In genomic region chr8:117562445-117563014, GRCm38 (mm10) we compare ENCODE assay signal across 9 mouse cellular contexts.
DNase-seq lines count a peak whose midpoint lies in the region; ATAC-seq and TF ChIP-seq lines count a peak whose summit lies in the region.
"Had no signal": no experiment of that assay in that cellular context is flagged by ENCODE, and none has a peak within 500 bp of the region (broad histone marks: within the 10 kb centered on the region; RNA-seq: fewer than 3 reads in every experiment).

No protein-coding gene starts in this region.

- H3K9ac ChIP-seq in liver, embryonic 12.5 days: no peak overlapping the region
- H3K9ac ChIP-seq in neural tube, embryonic 13.5 days: no peak overlapping the region

- DNase-seq in liver: no peak
- DNase-seq in forebrain, embryonic 10.5 days (ENCODE audit: extremely low spot score, low spot score): peak; percentile 20
- DNase-seq in large intestine, adult 2 months (ENCODE audit: low read depth, low spot score): peak; percentile 43
- DNase-seq in cerebellum, adult 2 months: no peak
- DNase-seq in adrenal gland, postnatal 4 days (ENCODE audit: low spot score in 2 of 2): no peak
- no peak for DNase-seq in frontal cortex, postnatal 10 days (ENCODE audit: low spot score in 2 of 2)

- WGBS in liver, embryonic 12.5 days (ENCODE audit: insufficient replicate concordance): 50% methylated on average over 16 of the region's 16 CpGs
- WGBS in forebrain, embryonic 10.5 days: 33% methylated on average over 16 of the region's 16 CpGs
- WGBS in large intestine, adult 2 months: 29% methylated on average over 16 of the region's 16 CpGs
- 48% methylated on average over 16 of the region's 16 CpGs for WGBS in neural tube, embryonic 13.5 days
- 30% methylated on average over 16 of the region's 16 CpGs for WGBS in cerebellum, adult 2 months

- no peaks in the 10 kb centered on the region for H3K9me3 ChIP-seq in liver, embryonic 12.5 days (replicated peaks)
- no peaks in the 10 kb centered on the region for H3K9me3 ChIP-seq in forebrain, embryonic 10.5 days
- H3K9me3 ChIP-seq in neural tube, embryonic 13.5 days: no peaks in the 10 kb centered on the region

- 0 out of 2 replicates have a peak, but pooled peaks cover 12% of the 10 kb centered on the region for H3K4me1 ChIP-seq in liver, embryonic 12.5 days
- H3K4me1 ChIP-seq in forebrain, embryonic 10.5 days: peaks cover 11% of the 10 kb centered on the region
- 0 out of 2 replicates have a peak, but pooled peaks cover 7% of the 10 kb centered on the region for H3K4me1 ChIP-seq in neural tube, embryonic 13.5 days (replicated peaks)
- H3K4me1 ChIP-seq in cerebellum, adult 2 months (ENCODE audit: control insufficient read depth, insufficient read depth, low read length): no peaks in the 10 kb centered on the region; the same call in 1 of the 2 replicates

- ATAC-seq in liver, embryonic 12.5 days: no peak
- no peak for ATAC-seq in neural tube, embryonic 13.5 days (ENCODE audit: low read depth)

- H3K4me3 ChIP-seq in liver, embryonic 12.5 days: no peak overlapping the region
- H3K4me3 ChIP-seq in forebrain, embryonic 10.5 days: peak overlapping the region; percentile 40
- no peak overlapping the region for H3K4me3 ChIP-seq in neural tube, embryonic 13.5 days
- no peak overlapping the region for H3K4me3 ChIP-seq in cerebellum, adult 2 months (replicated peaks; ENCODE audit: insufficient read depth, low read depth, low read length)
- H3K4me3 ChIP-seq: left cerebral cortex, adult 2 months had no signal

- TF ChIP-seq CTCF in cerebellum, adult 2 months (IDR thresholded peaks at IDR 0.05; ENCODE audit: borderline replicate concordance, insufficient read depth, low read depth, low read length): no peak

- TF ChIP-seq POLR2A in cerebellum, adult 2 months (IDR thresholded peaks at IDR 0.05; ENCODE audit: borderline replicate concordance, insufficient read depth, low read length): no peak

- no peak overlapping the region for H3K27ac ChIP-seq in liver, embryonic 12.5 days
- H3K27ac ChIP-seq in forebrain, embryonic 10.5 days: no peak overlapping the region; the same call in 1 of the 2 replicates
- H3K27ac ChIP-seq in neural tube, embryonic 13.5 days (replicated peaks): no peak overlapping the region
- H3K27ac ChIP-seq in cerebellum, adult 2 months (ENCODE audit: insufficient read depth, low read length): no peak overlapping the region
- H3K27ac ChIP-seq: left cerebral cortex, adult 2 months had no signal

- peak overlapping the region; percentile 36 for H3K4me2 ChIP-seq in liver, embryonic 12.5 days
- H3K4me2 ChIP-seq in neural tube, embryonic 13.5 days: peak overlapping the region; percentile 30

- H3K36me3 ChIP-seq in liver, embryonic 12.5 days: no peaks in the 10 kb centered on the region
- H3K36me3 ChIP-seq in forebrain, embryonic 10.5 days (replicated peaks): no peaks in the 10 kb centered on the region
- no peaks in the 10 kb centered on the region for H3K36me3 ChIP-seq in neural tube, embryonic 13.5 days

- 0 out of 2 replicates have a peak, but pooled peaks cover 6% of the 10 kb centered on the region for H3K27me3 ChIP-seq in liver, embryonic 12.5 days (replicated peaks)
- peaks cover 29% of the 10 kb centered on the region for H3K27me3 ChIP-seq in forebrain, embryonic 10.5 days (ENCODE audit: poor library complexity, severe bottlenecking)
- H3K27me3 ChIP-seq in neural tube, embryonic 13.5 days: no peaks in the 10 kb centered on the region; the same call in 1 of the 2 replicates
- no peaks in the 10 kb centered on the region for H3K27me3 ChIP-seq in cerebellum, adult 2 months (ENCODE audit: control insufficient read depth, insufficient read depth, low read length)

Comparison
In these comparisons a context has a peak if more than half of its experiments do, and no peak if none do; other contexts are left out.
1. DNase-seq: peak in forebrain, embryonic 10.5 days (single experiment) and large intestine, adult 2 months (single experiment); none in liver (single experiment), cerebellum, adult 2 months (0 of 2), adrenal gland, postnatal 4 days (0 of 2) and frontal cortex, postnatal 10 days (0 of 2).